Mouse (Mus musculus) cerebellum, postnatal 4 days (tissue): Measurements from ENCODE around the gene Sorbs1.

Experiments
- DNase-seq, 2 experiments: peaks; one replicate each; pipeline ENCODE4 v3.0.0; 2022; ENCODE audit warnings: low spot score in 2 of 2, mixed read lengths in 1 of 2

Gene Sorbs1

GRCm38 (mm10) chr19:40512500-40513421 is 818 bp downstream of the Sorbs1 start:
- peak in 1 of 2 experiments; percentile 51 for DNase-seq

GRCm38 (mm10) chr19:40511679-40512309 is 1.8 kb downstream of the Sorbs1 start:
- no peak for DNase-seq

GRCm38 (mm10) chr19:40511100-40511439 is 2.5 kb downstream of the Sorbs1 start:
- DNase-seq: no peak

GRCm38 (mm10) chr19:40510387-40511099 is 3.0 kb downstream of the Sorbs1 start:
- DNase-seq: no peak

GRCm38 (mm10) chr19:40509274-40509673 is 4.3 kb downstream of the Sorbs1 start:
- no peak for DNase-seq

- DNase-seq: no peak
These were observed 4.7 kb downstream of the Sorbs1 start for GRCm38 (mm10) chr19:40508851-40509250.

GRCm38 (mm10) chr19:40506965-40507364 is 6.6 kb downstream of the Sorbs1 start:
- DNase-seq: no peak

GRCm38 (mm10) chr19:40504336-40504735 is 9.2 kb downstream of the Sorbs1 start:
- DNase-seq: no peak

- no peak for DNase-seq
These were observed 13.4 kb downstream of the Sorbs1 start for GRCm38 (mm10) chr19:40499940-40500737.

GRCm38 (mm10) chr19:40499141-40499540 is 14.4 kb downstream of the Sorbs1 start:
- DNase-seq: no peak

GRCm38 (mm10) chr19:40498162-40498725 is 15.3 kb downstream of the Sorbs1 start:
- DNase-seq: no peak

- DNase-seq: no peak
These were observed 16.9 kb downstream of the Sorbs1 start for GRCm38 (mm10) chr19:40496509-40497267.

GRCm38 (mm10) chr19:40496071-40496470 is 17.5 kb downstream of the Sorbs1 start:
- no peak for DNase-seq

- no peak for DNase-seq
These were observed 20.7 kb downstream of the Sorbs1 start for GRCm38 (mm10) chr19:40492902-40493301.

GRCm38 (mm10) chr19:40491442-40491841 is 22.1 kb downstream of the Sorbs1 start:
- no peak for DNase-seq

GRCm38 (mm10) chr19:40490765-40491164 is 22.8 kb downstream of the Sorbs1 start:
- DNase-seq: no peak

- DNase-seq: no peak
These were observed 23.9 kb downstream of the Sorbs1 start for GRCm38 (mm10) chr19:40489633-40490032.

- DNase-seq: no peak
These were observed 24.6 kb downstream of the Sorbs1 start for GRCm38 (mm10) chr19:40488853-40489454.

GRCm38 (mm10) chr19:40487561-40487960 is 26.0 kb downstream of the Sorbs1 start:
- peak in 1 of 2 experiments; percentile 44 for DNase-seq

GRCm38 (mm10) chr19:40481115-40481514 is 32.5 kb downstream of the Sorbs1 start:
- no peak for DNase-seq
